Mouse (Mus musculus): ENCODE data around the gene Gdpgp1. TPM values are rescaled to one million over a fixed set of nuclear protein-coding genes. Genes with fewer than 3 reads are reported as not detected.

Gene Gdpgp1
- polyA plus RNA-seq, 1 experiment from 2014 or later = 5.3 TPM

DNA sequence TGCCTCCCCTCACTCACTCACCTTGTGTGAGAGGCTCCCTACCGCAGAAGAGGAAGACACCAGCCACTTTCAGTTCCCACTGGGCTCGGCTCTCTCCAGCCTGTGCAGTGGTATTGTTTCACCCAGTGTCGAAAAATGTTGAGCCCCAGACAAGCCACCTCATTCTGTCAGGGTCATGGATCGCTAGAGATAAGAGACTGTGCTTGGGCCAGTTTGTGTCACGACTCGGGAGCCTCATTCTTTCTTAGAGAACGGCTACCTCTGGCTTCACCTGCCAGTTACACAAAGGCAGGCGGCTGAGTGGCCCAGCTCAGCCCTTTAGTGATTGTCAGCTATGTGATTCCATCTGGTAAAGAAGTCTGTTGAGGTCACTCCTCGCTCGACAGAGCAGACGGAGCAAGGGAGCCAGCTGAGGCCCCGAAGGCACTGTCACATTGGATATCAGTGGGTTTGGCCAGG lies 29.0 kb upstream of the Gdpgp1 start:
- Histone ChIP-seq H3K27me3 (ENCODE audit: control insufficient read depth, insufficient read depth, low read length) (no peaks in the 10 kb centered on the region), H3K36me3 (ENCODE audit: control insufficient read depth, insufficient read depth, low read length) (0 out of 2 replicates have a peak, but pooled peaks cover 3% of the 10 kb centered on the region), H3K27ac (ENCODE audit: low read depth, low read length) (no peak overlapping the region), H3K4me2 (replicated peaks; ENCODE audit: low read depth, low read length) (no peak overlapping the region), H3K9me3 (ENCODE audit: control insufficient read depth, low read length) (no peaks in the 10 kb centered on the region), H3K4me3 (ENCODE audit: low read length) (no peak overlapping the region), H3K4me1 (ENCODE audit: control insufficient read depth, insufficient read depth, low read length) (peaks cover 54% of the 10 kb centered on the region), H3K9ac (ENCODE audit: low read depth, low read length) (no peak overlapping the region; the same call in 1 of the 2 replicates)
- 41% methylated on average over 12 of the region's 12 CpGs for WGBS
- ATAC-seq (ENCODE audit: low FRiP score, low TSS enrichment) = no peak

GRCm38 (mm10) chr7:80204362-80204761 lies 28.3 kb upstream of the Gdpgp1 start:
- no peaks in the 10 kb centered on the region for H3K9me3 ChIP-seq (ENCODE audit: control insufficient read depth, low read length)
- no peak overlapping the region for H3K4me2 ChIP-seq (replicated peaks; ENCODE audit: low read depth, low read length)
- H3K27me3 ChIP-seq (ENCODE audit: control insufficient read depth, insufficient read depth, low read length) = no peaks in the 10 kb centered on the region
- no peak overlapping the region for H3K9ac ChIP-seq (ENCODE audit: low read depth, low read length)
- WGBS = 88% methylated on average over 4 of the region's 4 CpGs
- no peak overlapping the region for H3K27ac ChIP-seq (ENCODE audit: low read depth, low read length)
- H3K4me3 ChIP-seq (ENCODE audit: low read length) = no peak overlapping the region
- ATAC-seq (ENCODE audit: low FRiP score, low TSS enrichment) = no peak
- H3K4me1 ChIP-seq (ENCODE audit: control insufficient read depth, insufficient read depth, low read length) = peaks cover 54% of the 10 kb centered on the region
- H3K36me3 ChIP-seq (ENCODE audit: control insufficient read depth, insufficient read depth, low read length) = 0 out of 2 replicates have a peak, but pooled peaks cover 3% of the 10 kb centered on the region

DNA sequence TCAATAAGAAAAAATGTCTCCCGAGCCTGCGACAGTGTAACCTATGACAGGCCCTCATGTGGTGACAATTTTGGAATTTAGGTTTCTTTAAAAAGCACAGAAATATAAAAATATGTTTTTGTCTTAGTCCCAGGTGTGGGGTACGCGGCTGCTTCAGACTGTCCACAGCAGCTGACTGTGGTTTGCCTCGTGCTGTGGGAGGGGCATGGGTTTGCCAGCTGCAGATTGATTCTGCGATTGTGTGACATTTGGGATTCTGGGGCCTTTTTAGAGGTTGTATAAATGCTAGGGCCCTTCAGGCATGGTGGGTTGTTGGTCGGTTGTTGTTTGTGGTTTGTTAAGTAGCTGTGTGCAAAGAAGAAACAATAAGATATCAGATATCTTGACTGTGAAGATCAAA lies 27.7 kb upstream of the Gdpgp1 start:
- Histone ChIP-seq H3K9me3 (ENCODE audit: control insufficient read depth, low read length) (no peaks in the 10 kb centered on the region), H3K36me3 (ENCODE audit: control insufficient read depth, insufficient read depth, low read length) (0 out of 2 replicates have a peak, but pooled peaks cover 3% of the 10 kb centered on the region), H3K27ac (ENCODE audit: low read depth, low read length) (no peak overlapping the region), H3K27me3 (ENCODE audit: control insufficient read depth, insufficient read depth, low read length) (no peaks in the 10 kb centered on the region), H3K4me3 (ENCODE audit: low read length) (no peak overlapping the region), H3K9ac (ENCODE audit: low read depth, low read length) (no peak overlapping the region), H3K4me2 (replicated peaks; ENCODE audit: low read depth, low read length) (no peak overlapping the region), H3K4me1 (ENCODE audit: control insufficient read depth, insufficient read depth, low read length) (peaks cover 48% of the 10 kb centered on the region)
- WGBS = 78% methylated on average over 7 of the region's 7 CpGs
- no peak for ATAC-seq (ENCODE audit: low FRiP score, low TSS enrichment)

GRCm38 (mm10) chr7:80205705-80206589 lies 26.7 kb upstream of the Gdpgp1 start:
- Histone ChIP-seq H3K9me3 (ENCODE audit: control insufficient read depth, low read length) (no peaks in the 10 kb centered on the region), H3K9ac (ENCODE audit: low read depth, low read length) (no peak overlapping the region), H3K36me3 (ENCODE audit: control insufficient read depth, insufficient read depth, low read length) (0 out of 2 replicates have a peak, but pooled peaks cover 3% of the 10 kb centered on the region), H3K27ac (ENCODE audit: low read depth, low read length) (no peak overlapping the region), H3K4me1 (ENCODE audit: control insufficient read depth, insufficient read depth, low read length) (peaks cover 38% of the 10 kb centered on the region), H3K27me3 (ENCODE audit: control insufficient read depth, insufficient read depth, low read length) (no peaks in the 10 kb centered on the region), H3K4me2 (replicated peaks; ENCODE audit: low read depth, low read length) (no peak overlapping the region), H3K4me3 (ENCODE audit: low read length) (no peak overlapping the region)
- no peak for ATAC-seq (ENCODE audit: low FRiP score, low TSS enrichment)
- WGBS = 74% methylated on average over 12 of the region's 12 CpGs

- ATAC-seq (ENCODE audit: low FRiP score, low TSS enrichment) = no peak
- 58% methylated on average over 3 of the region's 3 CpGs for WGBS
- H3K4me1 ChIP-seq (ENCODE audit: control insufficient read depth, insufficient read depth, low read length) = peaks cover 33% of the 10 kb centered on the region
Measured at GRCm38 (mm10) chr7:80207314-80207731, 25.3 kb upstream of the Gdpgp1 start.

GRCm38 (mm10) chr7:80208026-80208642 lies 24.5 kb upstream of the Gdpgp1 start:
- Histone ChIP-seq H3K9ac (ENCODE audit: low read depth, low read length) (no peak overlapping the region), H3K9me3 (ENCODE audit: control insufficient read depth, low read length) (no peaks in the 10 kb centered on the region), H3K36me3 (ENCODE audit: control insufficient read depth, insufficient read depth, low read length) (peaks cover 1% of the 10 kb centered on the region; the same call in 1 of the 2 replicates), H3K4me1 (ENCODE audit: control insufficient read depth, insufficient read depth, low read length) (peaks cover 30% of the 10 kb centered on the region), H3K4me2 (replicated peaks; ENCODE audit: low read depth, low read length) (no peak overlapping the region), H3K27ac (ENCODE audit: low read depth, low read length) (peak overlapping the region; percentile 32; the same call in 1 of the 2 replicates), H3K27me3 (ENCODE audit: control insufficient read depth, insufficient read depth, low read length) (no peaks in the 10 kb centered on the region), H3K4me3 (ENCODE audit: low read length) (no peak overlapping the region)
- no peak for ATAC-seq (ENCODE audit: low FRiP score, low TSS enrichment)
- 84% methylated on average over 18 of the region's 18 CpGs for WGBS

More at GRCm38 (mm10) chr7:80207314-80207731, 25.3 kb upstream of the Gdpgp1 start:
- Histone ChIP-seq H3K4me2 (replicated peaks; ENCODE audit: low read depth, low read length) (no peak overlapping the region), H3K9me3 (ENCODE audit: control insufficient read depth, low read length) (no peaks in the 10 kb centered on the region), H3K4me3 (ENCODE audit: low read length) (no peak overlapping the region), H3K27ac (ENCODE audit: low read depth, low read length) (peak overlapping the region; percentile 32; the same call in 1 of the 2 replicates), H3K27me3 (ENCODE audit: control insufficient read depth, insufficient read depth, low read length) (no peaks in the 10 kb centered on the region), H3K9ac (ENCODE audit: low read depth, low read length) (no peak overlapping the region), H3K36me3 (ENCODE audit: control insufficient read depth, insufficient read depth, low read length) (0 out of 2 replicates have a peak, but pooled peaks cover 1% of the 10 kb centered on the region)

- Histone ChIP-seq H3K4me1 (ENCODE audit: control insufficient read depth, insufficient read depth, low read length) (peaks cover 23% of the 10 kb centered on the region), H3K4me2 (replicated peaks; ENCODE audit: low read depth, low read length) (no peak overlapping the region), H3K36me3 (ENCODE audit: control insufficient read depth, insufficient read depth, low read length) (peaks cover 7% of the 10 kb centered on the region; the same call in 1 of the 2 replicates), H3K9me3 (ENCODE audit: control insufficient read depth, low read length) (no peaks in the 10 kb centered on the region), H3K27me3 (ENCODE audit: control insufficient read depth, insufficient read depth, low read length) (no peaks in the 10 kb centered on the region), H3K9ac (ENCODE audit: low read depth, low read length) (no peak overlapping the region), H3K4me3 (ENCODE audit: low read length) (no peak overlapping the region), H3K27ac (ENCODE audit: low read depth, low read length) (no peak overlapping the region; the same call in 1 of the 2 replicates)
- ATAC-seq (ENCODE audit: low FRiP score, low TSS enrichment) = no peak
- WGBS = 83% methylated on average over 10 of the region's 10 CpGs
Measured at GRCm38 (mm10) chr7:80208738-80209430, 23.8 kb upstream of the Gdpgp1 start.

- H3K27me3 ChIP-seq (ENCODE audit: control insufficient read depth, insufficient read depth, low read length) = no peaks in the 10 kb centered on the region
- H3K4me2 ChIP-seq (replicated peaks; ENCODE audit: low read depth, low read length) = no peak overlapping the region
- no peak overlapping the region; the same call in 1 of the 2 replicates for H3K27ac ChIP-seq (ENCODE audit: low read depth, low read length)
- no peaks in the 10 kb centered on the region for H3K9me3 ChIP-seq (ENCODE audit: control insufficient read depth, low read length)
- H3K4me3 ChIP-seq (ENCODE audit: low read length) = no peak overlapping the region
- H3K4me1 ChIP-seq (ENCODE audit: control insufficient read depth, insufficient read depth, low read length) = peaks cover 18% of the 10 kb centered on the region
- peaks cover 11% of the 10 kb centered on the region; the same call in 1 of the 2 replicates for H3K36me3 ChIP-seq (ENCODE audit: control insufficient read depth, insufficient read depth, low read length)
- 74% methylated on average over 6 of the region's 6 CpGs for WGBS
- H3K9ac ChIP-seq (ENCODE audit: low read depth, low read length) = no peak overlapping the region
- no peak for ATAC-seq (ENCODE audit: low FRiP score, low TSS enrichment)
Measured at GRCm38 (mm10) chr7:80209669-80210068, 23.0 kb upstream of the Gdpgp1 start.

All from kidney, embryonic 14.5 days (tissue).